Mouse (Mus musculus) liver, adult 2 months (tissue): ENCODE measurements at regions not wholly inside any gene's neighbourhood (a gene's known extent, or its start where the extent isn't known, plus 50 kb on each side); places are given as distances from the start of the nearest gene placed in this dataset.

ENCODE experiments used
- CTCF ChIP-seq: fragments of 200-500 bp; IDR thresholded peaks from 2 replicates; pipeline ENCODE4 v1.5.1; 2011; ENCODE audit warnings: low read depth, low read length, control low read depth
- POLR2A ChIP-seq: fragments of 200-500 bp; IDR thresholded peaks from 2 replicates; pipeline ENCODE4 v1.6.1; 2011; ENCODE audit warnings: low read length, control low read depth; ENCODE audit not compliant: insufficient read depth; ENCODE audit errors: extremely low read depth

DNA sequence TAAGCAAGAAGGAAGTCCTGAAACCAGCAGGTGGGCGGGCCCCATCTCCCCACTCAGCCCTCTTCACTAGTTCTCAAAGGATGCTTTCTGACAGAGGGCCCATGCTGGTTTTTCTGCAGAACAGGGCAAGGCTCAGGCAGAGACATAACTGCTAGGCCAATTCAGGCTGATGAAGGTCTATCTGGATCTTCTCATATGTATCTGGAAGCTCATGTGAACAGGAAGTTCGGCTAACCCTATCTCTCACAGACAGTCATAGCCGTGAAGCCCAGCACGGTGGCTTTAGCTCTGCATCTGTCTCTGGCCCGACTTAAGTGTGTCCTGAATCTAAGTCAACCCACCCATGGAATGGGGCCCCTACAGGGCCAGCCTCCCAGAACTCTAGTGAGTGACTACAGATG lies 113.7 kb upstream of the 1700021F07Rik start:
- no peak for TF ChIP-seq CTCF
- no peak for TF ChIP-seq POLR2A
